Mouse (Mus musculus) CD8-positive naive resting alpha-beta T cell, adult 2 months (primary cell): ENCODE results near the gene Tbc1d8b.
"Not testable (repeated sequence)": the region's sequence is repeated elsewhere in the genome, so short reads cannot be mapped to it uniquely, and the experiment has no call there.

Source experiments
- DNase-seq, 2 experiments: peaks; one replicate each; pipeline ENCODE4 v3.0.0; 2022; ENCODE audit warnings: low read depth in 2 of 2, low spot score in 2 of 2

Gene Tbc1d8b

GRCm38 (mm10) chrX:139684775-139685695 is at the start of gene Tbc1d8b:
Tbc1d8b (plus strand) TSS chrX:139684996.
- peak; percentile 34 to 62 for DNase-seq

GRCm38 (mm10) chrX:139639744-139640143 is 45.1 kb upstream of the Tbc1d8b start:
- DNase-seq: no peak

GRCm38 (mm10) chrX:139640418-139640817 is 44.4 kb upstream of the Tbc1d8b start:
- DNase-seq: no peak

GRCm38 (mm10) chrX:139652226-139652625 is 32.6 kb upstream of the Tbc1d8b start:
- DNase-seq: no peak

- no peak for DNase-seq
Measured at GRCm38 (mm10) chrX:139653292-139653691, 31.5 kb upstream of the Tbc1d8b start.

- DNase-seq: no peak
Measured at GRCm38 (mm10) chrX:139654350-139655063, 30.3 kb upstream of the Tbc1d8b start.

GRCm38 (mm10) chrX:139662111-139662510 is 22.7 kb upstream of the Tbc1d8b start:
- DNase-seq: no peak

GRCm38 (mm10) chrX:139665829-139666228 is 19.0 kb upstream of the Tbc1d8b start:
- no peak for DNase-seq

- DNase-seq: no peak
Measured at GRCm38 (mm10) chrX:139684410-139684774, 404 bp upstream of the Tbc1d8b start.

- no peak for DNase-seq
Measured at GRCm38 (mm10) chrX:139714381-139714780, 29.6 kb downstream of the Tbc1d8b start, which contains the start of gene Gm15013. Gm15013 (minus strand) TSS chrX:139714481.

- no peak for DNase-seq
Measured at GRCm38 (mm10) chrX:139722350-139722749, 37.6 kb downstream of the Tbc1d8b start.

- DNase-seq: no peak
Measured at GRCm38 (mm10) chrX:139730541-139730940, 45.7 kb downstream of the Tbc1d8b start.

GRCm38 (mm10) chrX:139737066-139737465 is 52.3 kb downstream of the Tbc1d8b start:
- no peak for DNase-seq

GRCm38 (mm10) chrX:139751855-139752254 is 67.1 kb downstream of the Tbc1d8b start:
- peak; percentile 1 to 16 for DNase-seq

GRCm38 (mm10) chrX:139758634-139759033 is 73.8 kb downstream of the Tbc1d8b start:
- not testable (repeated sequence) for DNase-seq

- peak in 1 of 2 experiments; percentile 9 for DNase-seq
Measured at GRCm38 (mm10) chrX:139762546-139762945, 77.8 kb downstream of the Tbc1d8b start.

- no peak for DNase-seq
Measured at GRCm38 (mm10) chrX:139769975-139770637, 85.3 kb downstream of the Tbc1d8b start.

- peak; percentile 6 to 9 for DNase-seq
Measured at GRCm38 (mm10) chrX:139774309-139775083, 89.7 kb downstream of the Tbc1d8b start.

GRCm38 (mm10) chrX:139775084-139775612 is 90.4 kb downstream of the Tbc1d8b start:
- DNase-seq: no peak

- DNase-seq: no peak
Measured at GRCm38 (mm10) chrX:139777357-139777756, 92.6 kb downstream of the Tbc1d8b start.
